Mouse (Mus musculus) liver, embryonic 14.5 days (tissue): ENCODE results near the gene Pmepa1. TPM values are rescaled to one million over a fixed set of nuclear protein-coding genes. Genes with fewer than 3 reads are reported as not detected.
A peak's percentile ranks its signal among the peaks of the same experiment; 100 is the strongest.

ENCODE experiments used
- ATAC-seq: fragments of 200-750 bp; cut with Nextera tagmentation; 2 replicates; pipeline ENCODE4 v1.8.0; 2017; ENCODE audit warnings: moderate number of reproducible peaks, mild to moderate bottlenecking, moderate library complexity; ENCODE audit not compliant: insufficient read depth
- DNase-seq, 3 experiments: peaks; one replicate each; pipeline ENCODE4 v3.0.0-alpha.2; 2012 to 2013; ENCODE audit warnings: low read depth in 3 of 3, low spot score in 3 of 3
- H3K27ac ChIP-seq: fragments of 300-500 bp; sonication (generic); 2 replicates; pipeline ENCODE4 v1.5.1; 2014; ENCODE audit warnings: moderate library complexity, mild to moderate bottlenecking, control low read depth, inconsistent platforms
- H3K27me3 ChIP-seq: fragments of 300-500 bp; sonication (generic); 2 replicates; pipeline ENCODE4 v1.6.1; 2014; ENCODE audit warnings: mild to moderate bottlenecking, low read length, moderate library complexity; ENCODE audit not compliant: control insufficient read depth, insufficient read depth
- H3K36me3 ChIP-seq: fragments of 300-500 bp; sonication (generic); replicated peaks from 2 replicates; pipeline ENCODE4 v1.6.1; 2014; ENCODE audit warnings: low read depth; ENCODE audit not compliant: control insufficient read depth, insufficient read depth
- H3K4me1 ChIP-seq, 2 experiments: fragments of 200-500 bp in 1 of 2; fragments of 300-500 bp in 1 of 2; sonication (generic) in 1 of 2; replicated peaks; 2 replicates each; pipeline ENCODE4 v1.6.1; 2012 to 2014; ENCODE audit warnings: antibody characterized with exemption in 1 of 2, inconsistent platforms in 1 of 2, low read length in 1 of 2; ENCODE audit not compliant: control insufficient read depth in 2 of 2, insufficient read depth in 2 of 2
- H3K4me2 ChIP-seq: fragments of 300-500 bp; sonication (generic); 2 replicates; pipeline ENCODE4 v1.6.1; 2014; ENCODE audit warnings: low read depth, mild to moderate bottlenecking, control low read depth, moderate library complexity
- H3K4me3 ChIP-seq, 2 experiments: fragments of 200-500 bp in 1 of 2; fragments of 300-500 bp in 1 of 2; sonication (generic) in 1 of 2; 2 replicates each; pipeline ENCODE4 v1.5.1; 2012 to 2014; ENCODE audit warnings: low read depth in 2 of 2, low read length in 2 of 2, mild to moderate bottlenecking in 2 of 2, control low read depth in 1 of 2, inconsistent platforms in 1 of 2, moderate library complexity in 1 of 2; ENCODE audit not compliant: insufficient read depth in 1 of 2
- H3K9ac ChIP-seq: fragments of 300-500 bp; sonication (generic); replicated peaks from 2 replicates; pipeline ENCODE4 v1.6.1; 2014; ENCODE audit warnings: mild to moderate bottlenecking, control low read depth, moderate library complexity
- H3K9me3 ChIP-seq: fragments of 300-500 bp; sonication (generic); 2 replicates; pipeline ENCODE4 v1.6.1; 2016; ENCODE audit warnings: low read length, mixed read lengths; ENCODE audit not compliant: control insufficient read depth
- CTCF ChIP-seq: IDR thresholded peaks from 2 replicates; pipeline ENCODE4 v1.5.1; 2016; ENCODE audit warnings: antibody characterized with exemption, low read depth, control low read depth
- EP300 ChIP-seq: IDR thresholded peaks from 2 replicates; pipeline ENCODE4 v1.6.1; 2016; ENCODE audit warnings: antibody characterized with exemption, low read depth
- WGBS: fragments of 180-500 bp; shearing (Covaris S2); extraction: QIAGEN DNeasy Blood & Tissue Kit; methylation state at CpG from one replicate; pipeline ENCODE4 v1.1.7; 2014; ENCODE audit not compliant: insufficient replicate concordance; 5-methylcytosine and 5-hydroxymethylcytosine counted together
- polyA plus RNA-seq, 2 experiments: library from polyadenylated mRNA; depleted of rRNA in 1 of 2; stranded (reverse) in 1 of 2; unstranded in 1 of 2; fragments of >200 nt; fragmentation: Nextera tagmentation in 1 of 2; extraction: Ambion mirVana in 1 of 2; gene quantifications; 2 replicates each; pipeline versions ENCODE4 v1.2.1 to v1.2.3; 2012 to 2014

Gene Pmepa1
- polyA plus RNA-seq, 2 experiments, result 0.04 to 0.20 TPM

GRCm38 (mm10) chr2:173186047-173186943, 90.0 kb downstream of the Pmepa1 start:
- Histone ChIP-seq H3K36me3 (no peaks in the 10 kb centered on the region), H3K4me2 (no peak overlapping the region), H3K27ac (no peak overlapping the region), H3K4me1 (no peaks in the 10 kb centered on the region), H3K9me3 (no peaks in the 10 kb centered on the region), H3K9ac (no peak overlapping the region), H3K27me3 (no peaks in the 10 kb centered on the region), H3K4me3 (no peak overlapping the region)
- 16% methylated on average over 26 of the region's 26 CpGs for WGBS
- TF ChIP-seq EP300, result no peak
- TF ChIP-seq CTCF, result peak; percentile 95
- ATAC-seq, result no peak
- DNase-seq, result peak in 1 of 3 experiments; percentile 24

GRCm38 (mm10) chr2:173185282-173185681, 91.1 kb downstream of the Pmepa1 start:
- H3K4me3 ChIP-seq, result no peak overlapping the region
- WGBS, result 34% methylated on average over 6 of the region's 6 CpGs
- DNase-seq, result no peak
- no peaks in the 10 kb centered on the region for H3K4me1 ChIP-seq
- no peaks in the 10 kb centered on the region; the same call in 1 of the 2 replicates for H3K27me3 ChIP-seq
- no peak for TF ChIP-seq CTCF
- no peak for TF ChIP-seq EP300
- H3K9me3 ChIP-seq, result no peaks in the 10 kb centered on the region
- no peak for ATAC-seq
- H3K9ac ChIP-seq, result no peak overlapping the region
- H3K36me3 ChIP-seq, result no peaks in the 10 kb centered on the region
- H3K4me2 ChIP-seq, result no peak overlapping the region
- H3K27ac ChIP-seq, result no peak overlapping the region

- DNase-seq (no peak), ATAC-seq (no peak)
- Histone ChIP-seq H3K9ac (no peak overlapping the region), H3K4me2 (no peak overlapping the region), H3K4me1 (no peaks in the 10 kb centered on the region), H3K9me3 (no peaks in the 10 kb centered on the region), H3K4me3 (no peak overlapping the region), H3K27me3 (no peaks in the 10 kb centered on the region; the same call in 1 of the 2 replicates), H3K27ac (no peak overlapping the region), H3K36me3 (no peaks in the 10 kb centered on the region)
- 36% methylated on average over 11 of the region's 11 CpGs for WGBS
- no peak for TF ChIP-seq EP300
- no peak for TF ChIP-seq CTCF
These were observed 91.8 kb downstream of the Pmepa1 start for GRCm38 (mm10) chr2:173184475-173185080.

GRCm38 (mm10) chr2:173183836-173184460, 92.4 kb downstream of the Pmepa1 start:
- Histone ChIP-seq H3K4me1 (no peaks in the 10 kb centered on the region), H3K27ac (no peak overlapping the region), H3K36me3 (no peaks in the 10 kb centered on the region), H3K9me3 (no peaks in the 10 kb centered on the region), H3K4me3 (no peak overlapping the region), H3K27me3 (no peaks in the 10 kb centered on the region; the same call in 1 of the 2 replicates), H3K9ac (no peak overlapping the region), H3K4me2 (no peak overlapping the region)
- WGBS, result 5% methylated on average over 8 of the region's 8 CpGs
- TF ChIP-seq CTCF, result peak; percentile 80
- no peak for TF ChIP-seq EP300
- no peak for DNase-seq
- no peak for ATAC-seq

- no peaks in the 10 kb centered on the region for H3K4me1 ChIP-seq
- no peak for ATAC-seq
- no peaks in the 10 kb centered on the region for H3K36me3 ChIP-seq
- no peak overlapping the region for H3K27ac ChIP-seq
- WGBS, result 72% methylated on average over 10 of the region's 10 CpGs
- H3K9ac ChIP-seq, result no peak overlapping the region
- no peak overlapping the region for H3K4me2 ChIP-seq
- DNase-seq, result no peak
- TF ChIP-seq CTCF (no peak), EP300 (no peak)
- no peaks in the 10 kb centered on the region; the same call in 1 of the 2 replicates for H3K27me3 ChIP-seq
- no peak overlapping the region for H3K4me3 ChIP-seq
- H3K9me3 ChIP-seq, result no peaks in the 10 kb centered on the region
These were observed 93.0 kb downstream of the Pmepa1 start for GRCm38 (mm10) chr2:173183311-173183710.
